ENCODE assay signal across 8 mouse cellular contexts in the genomic region with DNA sequence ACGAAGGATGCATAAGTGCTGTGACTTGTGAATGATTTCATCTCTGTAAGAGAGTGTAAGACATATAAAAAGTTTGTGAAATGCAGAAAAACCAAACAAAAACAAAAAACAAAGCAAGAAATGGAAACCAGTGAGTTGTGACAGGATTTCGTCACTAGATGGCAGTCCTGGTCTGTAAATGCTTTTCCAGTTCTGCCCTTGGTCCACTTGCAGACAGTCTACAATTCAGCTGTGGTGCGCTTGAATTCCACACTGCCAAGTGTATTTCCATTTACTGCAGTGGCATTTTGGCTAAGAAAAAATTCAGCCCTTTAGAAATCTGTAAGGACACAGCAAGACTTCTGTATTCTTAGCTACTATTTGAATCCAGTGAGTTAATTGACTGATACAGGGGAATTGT.
DNase-seq lines count a peak whose midpoint lies in the region; ATAC-seq and TF ChIP-seq lines count a peak whose summit lies in the region.

No protein-coding gene starts in this region.

- no peak for TF ChIP-seq EP300 in liver, embryonic 14.5 days (IDR thresholded peaks at IDR 0.05; ENCODE audit: low read depth)

- no peak overlapping the region for H3K9ac ChIP-seq in hindbrain, embryonic 14.5 days
- no peak overlapping the region for H3K9ac ChIP-seq in liver, embryonic 14.5 days (replicated peaks)

- peaks cover 4% of the 10 kb centered on the region; the same call in 1 of the 2 replicates for H3K4me1 ChIP-seq in hindbrain, embryonic 14.5 days (replicated peaks; ENCODE audit: control insufficient read depth, insufficient read depth, low read length)
- no peaks in the 10 kb centered on the region for H3K4me1 ChIP-seq in liver, embryonic 14.5 days (replicated peaks; ENCODE audit: control insufficient read depth in 2 of 2, insufficient read depth in 2 of 2, low read length in 1 of 2)

- no peaks in the 10 kb centered on the region for H3K27me3 ChIP-seq in hindbrain, embryonic 14.5 days (ENCODE audit: control insufficient read depth, insufficient read depth, low read length)
- no peaks in the 10 kb centered on the region for H3K27me3 ChIP-seq in liver, embryonic 14.5 days (ENCODE audit: control insufficient read depth, insufficient read depth, low read length)

- no peak overlapping the region for H3K4me3 ChIP-seq in hindbrain, embryonic 14.5 days (replicated peaks; ENCODE audit: low read length)
- no peak overlapping the region for H3K4me3 ChIP-seq in liver, embryonic 14.5 days (ENCODE audit: insufficient read depth in 1 of 2, low read depth in 2 of 2, low read length in 2 of 2)

- peak; percentile 50; the same call in 1 of the 2 replicates for TF ChIP-seq CTCF in liver, embryonic 14.5 days (IDR thresholded peaks at IDR 0.05; ENCODE audit: low read depth)

- no peaks in the 10 kb centered on the region for H3K36me3 ChIP-seq in hindbrain, embryonic 14.5 days (replicated peaks; ENCODE audit: control insufficient read depth, insufficient read depth)
- H3K36me3 ChIP-seq in liver, embryonic 14.5 days (replicated peaks; ENCODE audit: control insufficient read depth, insufficient read depth, low read depth): no peaks in the 10 kb centered on the region

- H3K27ac ChIP-seq in hindbrain, embryonic 14.5 days: 0 out of 2 replicates have a peak overlapping the region, but pooled peaks have one; percentile 34
- no peak overlapping the region for H3K27ac ChIP-seq in liver, embryonic 14.5 days

- H3K4me2 ChIP-seq in hindbrain, embryonic 14.5 days (replicated peaks): no peak overlapping the region
- no peak overlapping the region for H3K4me2 ChIP-seq in liver, embryonic 14.5 days (ENCODE audit: low read depth)

- 26% methylated on average over 3 of the region's 3 CpGs for WGBS in hindbrain, embryonic 14.5 days
- WGBS in liver, embryonic 14.5 days (ENCODE audit: insufficient replicate concordance): 16% methylated on average over 3 of the region's 3 CpGs

- peak; percentile 56 for DNase-seq in left cerebral cortex, adult 11 months (ENCODE audit: low spot score)
- DNase-seq in left cerebral cortex, adult 8-10 months (ENCODE audit: low spot score in 2 of 2): no peak
- peak; percentile 61 for DNase-seq in R1 (ENCODE audit: low read depth, low spot score)
- peak; percentile 90 for DNase-seq in hindbrain, embryonic 14.5 days (ENCODE audit: low spot score)
- no peak for DNase-seq in liver, embryonic 14.5 days (ENCODE audit: low read depth in 3 of 3, low spot score in 3 of 3)
- DNase-seq in skeletal muscle tissue, adult 2 months (ENCODE audit: low read depth, low spot score): peak; percentile 3
- DNase-seq in urinary bladder, adult 2 months (ENCODE audit: low spot score): no peak

- ATAC-seq in common myeloid progenitor, adult 5-6 weeks (replicated peaks; ENCODE audit: low read depth, poor library complexity, severe bottlenecking): peak; percentile 68
- ATAC-seq in hindbrain, embryonic 14.5 days (ENCODE audit: low FRiP score): peak; percentile 67; the same call in 1 of the 2 replicates
- no peak for ATAC-seq in liver, embryonic 14.5 days (ENCODE audit: insufficient read depth)

- H3K9me3 ChIP-seq in hindbrain, embryonic 14.5 days (ENCODE audit: control insufficient read depth, low read length): no peaks in the 10 kb centered on the region
- H3K9me3 ChIP-seq in liver, embryonic 14.5 days (ENCODE audit: control insufficient read depth, low read length): no peaks in the 10 kb centered on the region

Comparison
In these comparisons a context has a peak if more than half of its experiments do, and no peak if none do; other contexts are left out.
1. DNase-seq: peak in left cerebral cortex, adult 11 months (single experiment), R1 (single experiment), hindbrain, embryonic 14.5 days (single experiment) and skeletal muscle tissue, adult 2 months (single experiment); none in left cerebral cortex, adult 8-10 months (0 of 2), liver, embryonic 14.5 days (0 of 3) and urinary bladder, adult 2 months (single experiment).